ENCODE assay signal across 26 mouse cellular contexts in the genomic region with DNA sequence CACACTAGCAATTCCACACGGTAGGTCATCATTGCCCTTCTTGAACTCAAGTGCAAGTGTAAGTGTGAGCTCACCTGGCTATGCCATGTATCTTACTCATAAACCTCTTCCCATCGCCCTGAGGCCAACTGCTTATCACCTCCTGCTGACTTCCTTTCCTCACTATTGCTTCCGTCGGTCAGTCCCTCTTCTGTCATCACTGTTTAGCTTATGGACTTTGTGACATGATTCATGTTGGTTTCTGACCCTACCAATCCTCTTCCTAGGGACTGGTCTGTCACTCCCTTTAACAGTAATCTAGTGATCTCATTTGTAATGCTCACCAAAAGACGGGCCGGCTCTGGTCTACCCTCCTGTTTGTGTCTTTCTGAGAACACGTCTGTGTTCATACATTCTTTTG. TPM values are rescaled to one million over a fixed set of nuclear protein-coding genes. Genes with fewer than 3 reads are reported as not detected.
DNase-seq lines count a peak whose midpoint lies in the region; ATAC-seq and TF ChIP-seq lines count a peak whose summit lies in the region.
"Had no signal": no experiment of that assay in that cellular context is flagged by ENCODE, and none has a peak within 500 bp of the region (broad histone marks: within the 10 kb centered on the region; RNA-seq: fewer than 3 reads in every experiment).

No protein-coding gene starts in this region.

- no peak overlapping the region for H3K9ac ChIP-seq in intestine, embryonic 16.5 days (ENCODE audit: low read depth, low read length)
- H3K9ac ChIP-seq: embryonic facial prominence, embryonic 13.5 days; embryonic facial prominence, embryonic 15.5 days; forebrain, embryonic 12.5 days had no signal

- H3K4me1 ChIP-seq in E14TG2a.4 (replicated peaks; ENCODE audit: low read depth, low read length), result no peaks in the 10 kb centered on the region
- no peaks in the 10 kb centered on the region for H3K4me1 ChIP-seq in intestine, embryonic 16.5 days (ENCODE audit: control insufficient read depth, insufficient read depth, low read length)
- H3K4me1 ChIP-seq in small intestine, adult 2 months (ENCODE audit: control insufficient read depth, insufficient read depth, insufficient read length, low read length), result peaks cover 3% of the 10 kb centered on the region; the same call in 1 of the 2 replicates
- H3K4me1 ChIP-seq: embryonic facial prominence, embryonic 13.5 days; embryonic facial prominence, embryonic 15.5 days; forebrain, embryonic 10.5 days; forebrain, embryonic 12.5 days had no signal

- H3K36me3 ChIP-seq in E14TG2a.4 (ENCODE audit: insufficient read depth, low read length), result peaks cover 81% of the 10 kb centered on the region
- H3K36me3 ChIP-seq in intestine, embryonic 16.5 days (ENCODE audit: control insufficient read depth, insufficient read depth, low read length), result peaks cover 11% of the 10 kb centered on the region
- H3K36me3 ChIP-seq in small intestine, adult 2 months (ENCODE audit: control insufficient read depth, insufficient read depth, low read length), result peaks cover 26% of the 10 kb centered on the region

- no peak overlapping the region for H3K27ac ChIP-seq in intestine, embryonic 16.5 days (ENCODE audit: low read length)
- H3K27ac ChIP-seq in small intestine, adult 2 months (ENCODE audit: insufficient read depth, low read depth, low read length), result peak overlapping the region; percentile 67
- H3K27ac ChIP-seq: embryonic facial prominence, embryonic 13.5 days; embryonic facial prominence, embryonic 15.5 days; forebrain, embryonic 10.5 days; forebrain, embryonic 12.5 days had no signal

- peaks cover 48% of the 10 kb centered on the region for H3K9me3 ChIP-seq in E14TG2a.4 (ENCODE audit: low read length)
- H3K9me3 ChIP-seq in intestine, embryonic 16.5 days (ENCODE audit: control insufficient read depth, low read length), result no peaks in the 10 kb centered on the region
- H3K9me3 ChIP-seq: embryonic facial prominence, embryonic 13.5 days; embryonic facial prominence, embryonic 15.5 days; forebrain, embryonic 10.5 days; forebrain, embryonic 12.5 days had no signal

- no peak for TF ChIP-seq POLR2A in small intestine, adult 2 months (IDR thresholded peaks at IDR 0.05; ENCODE audit: low read depth, low read length)

- H3K4me2 ChIP-seq in intestine, embryonic 16.5 days (ENCODE audit: low read depth, low read length), result no peak overlapping the region
- H3K4me2 ChIP-seq: embryonic facial prominence, embryonic 13.5 days; embryonic facial prominence, embryonic 15.5 days; forebrain, embryonic 12.5 days had no signal

- TF ChIP-seq CTCF in E14TG2a.4 (conservative IDR thresholded peaks at IDR 0.05; ENCODE audit: low read length), result no peak
- no peak for TF ChIP-seq CTCF in small intestine, adult 2 months (IDR thresholded peaks at IDR 0.05; ENCODE audit: extremely low read depth, insufficient read length, insufficient replicate concordance, low read depth, low read length)

- 70% methylated on average over 7 of the region's 7 CpGs for WGBS in intestine, embryonic 16.5 days
- 49% methylated on average over 7 of the region's 7 CpGs for WGBS in small intestine, adult 2 months

- H3K27me3 ChIP-seq in E14TG2a.4 (ENCODE audit: insufficient read depth, low read length), result no peaks in the 10 kb centered on the region
- no peaks in the 10 kb centered on the region for H3K27me3 ChIP-seq in intestine, embryonic 16.5 days (replicated peaks; ENCODE audit: control insufficient read depth, insufficient read depth, low read length)
- H3K27me3 ChIP-seq in small intestine, adult 2 months (ENCODE audit: control insufficient read depth, insufficient read depth, low read length), result no peaks in the 10 kb centered on the region
- H3K27me3 ChIP-seq: CH12.LX; embryonic facial prominence, embryonic 13.5 days; embryonic facial prominence, embryonic 15.5 days; forebrain, embryonic 12.5 days had no signal

- ATAC-seq in intestine, embryonic 16.5 days, result peak; percentile 69
- ATAC-seq: CD4-positive, CD25-positive, alpha-beta regulatory T cell, adult 4 months; forebrain, embryonic 14.5 days; forebrain, embryonic 16.5 days had no signal

- H3K4me3 ChIP-seq in E14TG2a.4 (replicated peaks; ENCODE audit: low read length), result 0 out of 2 replicates have a peak overlapping the region, but pooled peaks have one; percentile 3
- H3K4me3 ChIP-seq in intestine, embryonic 16.5 days (ENCODE audit: low read length), result no peak overlapping the region
- H3K4me3 ChIP-seq in small intestine, adult 2 months (ENCODE audit: low read depth, low read length), result no peak overlapping the region
- H3K4me3 ChIP-seq: embryonic facial prominence, embryonic 13.5 days; embryonic facial prominence, embryonic 15.5 days; erythroblast, embryonic 14.5 days; forebrain, embryonic 10.5 days; forebrain, embryonic 12.5 days had no signal

- DNase-seq in urinary bladder, postnatal 14 days (ENCODE audit: low spot score), result no peak
- no peak for DNase-seq in cerebellum, postnatal 25 days
- DNase-seq in liver, result no peak
- no peak for DNase-seq in heart, adult 11 months
- DNase-seq: adrenal gland, adult 2 months; adrenal gland, postnatal 10 days; adrenal gland, postnatal 36 days; B cell, adult 2 months; cerebellum, adult 11-12 months; cerebellum, adult 2 months; cerebellum, adult 9-10 months; cerebellum, postnatal 10 days; cerebellum, postnatal 36 days; embryo, embryonic 11 days had no signal

RNA-seq across cellular contexts. Expression of a gene that starts 18.5 kb away (rescaled TPM):
- polyA plus RNA-seq in intestine, embryonic 16.5 days (2015; fragmentation: Nextera tagmentation; extraction: Ambion mirVana), result 66.9 and 69.4 TPM in 2 replicates
- polyA plus RNA-seq in small intestine, adult 2 months (2012; rRNA removed), result 7.3 and 11.8 TPM in 2 replicates

RNA-seq across cellular contexts. Expression of a gene that starts 18.8 kb away (rescaled TPM):
- polyA plus RNA-seq in intestine, embryonic 16.5 days (2015; fragmentation: Nextera tagmentation; extraction: Ambion mirVana), result 10.5 and 13.1 TPM in 2 replicates
- 6.8 and 15.6 TPM in 2 replicates for polyA plus RNA-seq in small intestine, adult 2 months (2012; rRNA removed)

RNA-seq across cellular contexts. Expression of a gene that starts 21.7 kb away (rescaled TPM):
- polyA plus RNA-seq in intestine, embryonic 16.5 days (2015; fragmentation: Nextera tagmentation; extraction: Ambion mirVana), result 12.0 and 12.2 TPM in 2 replicates
- polyA plus RNA-seq in small intestine, adult 2 months (2012; rRNA removed), result 3.8 and 8.6 TPM in 2 replicates
